Mouse (Mus musculus) splenic B cell, adult 2 months (primary cell): Measurements from ENCODE around the gene Abr.

ENCODE experiments used
- DNase-seq: peaks from one replicate; pipeline ENCODE4 v3.0.0-alpha.2; 2011; ENCODE audit warnings: low read depth, low spot score
- H3K27me3 ChIP-seq: 2 replicates; pipeline ENCODE4 v1.6.1; 2012; ENCODE audit warnings: mild to moderate bottlenecking, low read length, moderate library complexity, mixed read lengths; ENCODE audit not compliant: control insufficient read depth, poor library complexity, insufficient read depth, severe bottlenecking
- H3K36me3 ChIP-seq: 2 replicates; pipeline ENCODE4 v1.6.1; 2012; ENCODE audit warnings: mild to moderate bottlenecking, low read length, moderate library complexity, mixed read lengths; ENCODE audit not compliant: control insufficient read depth, poor library complexity, insufficient read depth, severe bottlenecking

Gene Abr

DNA sequence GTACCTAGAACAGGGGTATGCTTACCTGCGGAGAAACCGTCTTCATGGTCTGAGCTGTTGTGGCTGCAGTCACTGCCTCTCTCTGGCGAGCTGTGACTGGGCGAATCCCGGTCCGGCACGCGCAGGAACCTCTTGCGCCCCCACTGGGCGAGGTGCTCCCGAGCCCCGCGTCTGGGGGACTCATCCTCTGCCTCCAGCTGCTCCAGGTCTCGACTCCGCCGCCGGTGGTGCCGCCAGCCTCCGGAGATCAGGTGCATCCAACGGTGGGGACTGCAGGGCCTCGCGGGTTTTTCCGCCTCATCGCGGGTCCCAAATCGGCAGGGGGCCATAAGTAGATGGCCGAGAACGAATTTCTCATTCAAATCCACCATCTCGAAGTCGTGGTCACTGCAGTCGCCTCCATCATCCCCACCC lies at the start of gene Abr:
Gene Abr (minus strand): TSS at position 163 of the 414 bp plus-strand sequence.
- DNase-seq: no peak
- Histone ChIP-seq H3K36me3 (no peaks in the 10 kb centered on the region), H3K27me3 (peaks cover 3% of the 10 kb centered on the region; the same call in 1 of the 2 replicates)

DNA sequence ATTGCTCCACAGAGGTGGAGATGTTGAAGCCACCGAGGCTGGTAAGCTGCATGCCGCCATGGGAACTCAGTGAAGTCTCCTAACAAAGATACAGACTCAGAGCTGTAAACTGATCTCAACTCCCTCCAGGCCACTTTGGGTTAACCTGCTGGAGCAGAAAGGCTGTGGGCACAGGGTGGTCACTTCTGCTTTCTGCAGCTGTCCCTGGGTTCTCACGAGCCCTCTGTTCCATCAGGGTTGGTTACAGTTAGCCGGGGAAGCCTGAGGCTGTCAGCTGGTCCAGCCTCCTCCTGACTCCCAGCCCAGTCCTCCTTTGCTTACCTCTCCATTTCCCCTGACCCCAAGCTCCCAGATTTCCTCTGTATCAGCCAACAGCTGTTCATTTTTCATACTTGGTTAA lies 45.7 kb upstream of the Abr start:
- Histone ChIP-seq H3K36me3 (no peaks in the 10 kb centered on the region), H3K27me3 (no peaks in the 10 kb centered on the region; the same call in none of the 2 replicates)
- DNase-seq: no peak

DNA sequence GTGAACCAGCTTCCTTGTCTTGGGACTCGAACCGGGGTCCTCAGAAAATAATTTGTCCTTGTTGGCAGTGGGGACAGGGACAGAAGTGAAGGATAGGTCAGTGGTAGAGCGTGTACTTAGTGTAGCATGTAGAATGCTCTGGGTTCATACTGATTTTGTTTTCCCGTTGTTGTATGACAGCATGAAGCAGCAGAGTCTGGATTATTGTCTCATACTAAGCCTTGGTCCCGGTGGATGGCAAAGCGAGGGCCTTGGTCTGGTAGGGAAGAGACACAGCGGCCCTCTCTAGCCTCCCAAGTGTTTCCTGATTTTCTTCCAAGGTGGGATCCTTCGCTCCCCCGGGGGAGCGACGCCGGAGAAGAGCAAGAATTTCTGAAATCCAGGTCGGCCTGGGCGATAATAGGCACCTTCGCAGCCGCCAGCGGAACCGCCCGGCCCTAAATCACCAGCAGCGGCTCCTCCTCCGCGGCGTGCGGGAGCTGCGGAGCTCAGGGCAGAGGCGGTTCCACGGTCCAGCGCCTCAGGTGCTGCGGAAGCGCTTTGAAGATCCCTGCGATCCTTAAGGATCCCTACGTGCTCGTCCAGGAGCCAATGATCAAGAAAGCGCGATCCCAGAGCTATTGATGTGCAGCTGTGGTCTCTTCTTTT lies 44.0 kb upstream of the Abr start:
- DNase-seq: no peak

DNA sequence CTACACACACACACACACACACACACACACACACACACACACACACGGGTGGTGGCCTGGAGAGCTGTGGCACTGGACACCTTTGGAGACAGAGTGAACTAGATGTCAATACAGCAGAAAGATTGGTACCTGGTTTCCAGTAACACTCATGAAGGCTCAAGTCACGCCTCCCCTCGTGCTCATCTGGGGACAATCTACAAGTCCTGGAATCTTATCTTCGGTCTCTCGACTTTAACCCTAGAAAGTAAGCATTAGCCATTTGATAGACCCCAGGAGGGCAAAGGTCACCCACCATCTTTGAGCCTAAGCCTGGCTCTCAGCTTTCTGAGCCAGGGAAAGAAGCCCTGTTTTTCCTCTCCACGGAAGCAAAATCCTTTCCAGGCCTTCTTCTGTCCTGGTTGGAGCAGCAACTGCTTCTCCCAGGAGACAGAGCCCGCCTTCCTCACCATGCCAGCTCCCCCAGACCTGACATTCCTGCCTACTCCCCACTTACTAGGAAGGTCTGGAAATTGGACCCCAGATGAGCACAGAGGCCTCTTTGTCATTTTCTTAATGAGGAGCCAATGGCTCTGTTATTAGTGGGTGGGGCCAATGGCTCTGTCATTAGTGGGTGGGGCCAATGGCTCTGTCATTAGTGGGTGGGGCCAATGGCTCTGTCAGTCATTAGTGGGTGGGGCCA lies 39.8 kb upstream of the Abr start:
- no peaks in the 10 kb centered on the region; the same call in 1 of the 2 replicates for H3K27me3 ChIP-seq
- DNase-seq: no peak
- H3K36me3 ChIP-seq: no peaks in the 10 kb centered on the region

More for the DNA sequence above, 44.0 kb upstream of the Abr start:
- Histone ChIP-seq H3K27me3 (no peaks in the 10 kb centered on the region; the same call in none of the 2 replicates), H3K36me3 (no peaks in the 10 kb centered on the region)

DNA sequence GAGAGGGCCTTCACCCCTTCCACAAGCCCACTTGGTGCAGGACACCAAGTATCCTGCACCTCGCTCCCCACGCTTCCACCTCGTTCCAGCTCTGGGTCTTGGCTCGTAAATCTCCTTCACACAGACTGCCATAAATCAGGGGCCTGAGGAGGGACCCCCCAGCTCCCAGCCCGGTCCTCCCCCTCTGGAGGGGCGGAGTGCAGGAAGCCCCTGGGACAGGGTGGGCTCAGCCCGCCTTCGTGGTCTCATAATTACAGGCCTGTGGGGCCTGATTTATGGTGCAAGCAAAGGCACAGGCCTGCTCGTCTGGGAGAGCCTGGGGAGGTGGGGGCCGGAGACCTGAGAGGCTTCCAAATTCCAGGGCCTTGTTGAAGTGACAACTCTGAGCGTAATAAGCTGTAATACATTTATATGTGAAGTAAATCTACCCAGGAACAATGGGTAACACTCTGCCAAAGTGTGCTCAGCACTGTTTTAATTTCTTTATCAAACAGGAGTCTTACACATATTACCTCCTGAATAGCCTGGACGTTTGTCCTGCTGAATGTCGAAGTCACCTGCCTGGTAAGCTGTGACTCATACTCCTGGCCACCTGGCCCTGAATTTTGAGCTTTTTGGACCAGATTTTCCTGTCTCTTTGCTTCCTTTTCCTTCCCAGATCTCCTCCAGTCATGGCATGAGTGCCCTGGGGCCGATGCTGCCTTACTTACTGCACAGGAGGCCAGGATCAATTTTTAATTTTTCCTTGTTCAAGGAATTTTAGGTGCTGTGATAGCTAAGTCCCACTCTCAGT lies 37.2 kb upstream of the Abr start:
- H3K27me3 ChIP-seq: no peaks in the 10 kb centered on the region
- H3K36me3 ChIP-seq: no peaks in the 10 kb centered on the region
- no peak for DNase-seq

DNA sequence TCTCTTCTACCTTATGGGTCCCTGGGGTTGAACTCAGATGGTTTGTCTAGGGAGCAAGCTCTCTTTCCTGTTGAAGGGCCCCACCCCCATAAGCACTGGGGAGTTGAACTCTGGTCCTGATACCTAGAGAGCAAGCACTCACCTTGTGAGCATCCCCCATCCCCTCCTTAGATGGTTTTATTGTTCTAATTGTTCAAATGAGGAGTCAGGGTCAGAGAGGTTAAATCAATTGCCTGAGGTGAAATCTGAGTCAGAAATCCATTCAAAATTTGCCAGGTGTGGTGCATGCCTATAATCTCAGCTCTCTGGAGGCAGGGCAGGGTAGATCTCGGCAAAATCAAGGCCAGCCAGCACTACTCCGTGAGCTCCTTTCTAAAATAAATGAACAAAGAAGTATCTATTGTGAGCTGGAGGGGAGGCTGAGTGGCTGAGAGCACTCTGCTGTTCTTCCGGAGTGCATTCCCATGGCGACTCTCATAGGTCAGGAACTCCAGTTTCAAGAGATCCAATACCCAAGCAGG lies 35.4 kb upstream of the Abr start:
- DNase-seq: no peak
- Histone ChIP-seq H3K36me3 (no peaks in the 10 kb centered on the region), H3K27me3 (no peaks in the 10 kb centered on the region)

DNA sequence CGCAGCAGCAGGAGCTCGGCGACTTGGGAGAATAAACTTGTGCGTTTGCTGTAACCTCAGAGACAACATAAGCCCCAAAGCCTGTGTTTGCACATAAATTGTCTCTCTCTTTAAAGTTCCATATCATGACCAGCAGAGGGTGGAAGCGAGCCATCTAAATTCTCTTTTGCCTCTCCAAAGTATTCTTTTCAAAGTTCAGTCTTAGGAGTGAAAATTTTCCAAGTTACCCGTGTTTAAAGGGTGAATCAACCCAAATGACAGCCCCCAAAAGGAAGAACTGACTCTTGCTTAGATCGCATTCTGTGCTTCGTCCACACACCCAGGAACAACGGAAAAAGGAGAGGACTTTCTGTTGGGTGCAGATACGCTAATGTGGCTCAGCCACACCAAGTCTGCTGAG lies 33.0 kb upstream of the Abr start:
- no peaks in the 10 kb centered on the region for H3K27me3 ChIP-seq
- H3K36me3 ChIP-seq: no peaks in the 10 kb centered on the region
- peak; percentile 26 for DNase-seq

DNA sequence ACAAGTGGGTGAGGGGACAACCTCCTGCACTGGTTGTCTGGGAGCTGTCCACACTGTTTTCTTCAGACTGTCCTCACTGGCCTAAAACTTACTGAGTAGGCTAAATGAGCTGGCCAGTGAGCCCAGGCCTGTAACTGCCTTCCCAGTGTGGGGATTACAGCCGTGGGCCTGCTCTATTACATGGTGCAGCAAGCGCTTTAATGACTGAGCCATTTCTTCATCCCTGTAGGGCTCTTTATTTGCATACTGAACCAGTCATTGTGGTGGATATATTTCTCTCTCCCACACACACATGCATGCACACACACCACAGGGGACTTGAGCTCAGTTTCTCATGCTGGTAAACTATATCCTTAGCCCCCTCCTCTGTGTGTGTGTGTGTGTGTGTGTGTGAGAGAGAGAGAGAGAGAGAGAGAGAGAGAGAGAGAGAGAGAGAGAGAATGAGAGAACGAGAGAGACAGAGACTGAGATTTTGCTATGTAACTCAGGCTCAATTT lies 30.8 kb upstream of the Abr start:
- Histone ChIP-seq H3K27me3 (no peaks in the 10 kb centered on the region), H3K36me3 (no peaks in the 10 kb centered on the region)
- DNase-seq: no peak

DNA sequence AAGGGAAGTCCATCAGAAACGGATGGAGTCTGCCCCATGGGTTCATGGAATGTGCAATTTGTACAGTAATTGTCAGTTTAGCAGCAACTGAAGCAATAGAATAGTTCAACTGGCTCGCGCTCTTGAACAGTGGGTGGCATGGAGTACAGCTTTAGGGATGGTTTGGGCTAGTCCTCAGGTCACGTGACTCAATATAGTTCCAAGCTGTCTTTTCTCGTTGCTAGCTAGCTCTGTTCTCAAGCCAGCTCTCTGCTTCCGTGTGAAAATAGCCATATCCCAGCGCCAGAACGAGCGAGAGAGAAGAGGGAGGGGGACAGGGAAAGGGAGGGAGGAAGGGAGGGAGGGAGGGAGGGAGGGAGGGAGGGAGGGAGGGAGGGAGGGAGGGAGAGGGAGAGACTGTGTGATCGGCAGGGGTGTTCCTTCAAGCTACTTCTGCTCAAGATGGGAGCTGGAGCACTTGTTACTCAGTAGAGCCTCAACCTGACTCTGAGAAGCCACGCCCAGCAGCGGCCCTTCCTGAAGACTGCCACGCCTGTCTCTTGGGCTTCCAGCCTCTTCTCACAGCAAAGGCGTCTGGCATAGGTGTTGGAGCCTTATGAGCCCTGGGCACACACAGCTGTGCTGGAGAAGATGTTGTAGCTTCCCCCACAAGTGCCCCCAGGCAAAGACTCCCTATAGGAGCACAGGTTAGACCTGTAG lies 28.9 kb upstream of the Abr start:
- no peak for DNase-seq
- no peaks in the 10 kb centered on the region for H3K36me3 ChIP-seq
- no peaks in the 10 kb centered on the region for H3K27me3 ChIP-seq

DNA sequence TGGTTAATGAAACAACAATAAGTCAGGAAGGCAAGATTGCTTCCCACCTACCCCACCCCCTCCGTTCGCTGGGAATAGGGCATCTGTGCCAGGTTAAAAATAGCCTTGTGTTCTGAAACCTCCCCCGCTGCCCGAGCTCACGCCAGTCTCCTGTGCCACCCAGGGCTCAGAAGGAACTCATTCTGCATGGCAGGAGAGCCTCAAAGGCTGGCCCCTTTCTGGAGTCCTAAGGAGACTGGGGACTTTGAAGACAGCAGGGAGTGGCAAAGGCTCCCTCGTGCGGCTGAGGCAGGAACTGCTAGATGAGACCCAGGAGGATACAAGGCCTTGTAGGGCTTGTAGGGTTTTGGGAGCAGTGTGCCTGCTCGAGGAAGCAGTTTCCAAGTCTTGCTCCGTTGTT lies 25.4 kb upstream of the Abr start:
- H3K27me3 ChIP-seq: no peaks in the 10 kb centered on the region
- DNase-seq: peak; percentile 81
- no peaks in the 10 kb centered on the region for H3K36me3 ChIP-seq

DNA sequence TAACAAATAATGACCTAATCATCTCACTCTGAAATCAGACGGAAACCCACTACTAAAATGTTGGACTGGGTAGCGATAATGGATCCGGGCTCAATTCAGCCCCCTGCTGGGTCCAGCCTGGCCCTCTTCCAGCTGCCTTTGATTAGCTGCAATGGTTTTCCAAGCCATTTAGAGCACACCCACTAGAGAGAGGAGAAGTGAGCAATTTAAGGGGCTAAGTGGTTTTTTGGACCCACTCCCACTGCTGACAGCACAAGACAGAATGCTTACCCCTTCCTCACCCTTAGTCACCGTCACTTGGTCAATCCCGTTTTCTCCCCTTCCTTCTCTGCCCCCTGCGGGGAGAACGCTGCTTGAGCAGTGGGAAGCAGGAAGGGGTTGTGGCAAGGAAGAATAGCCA lies 24.9 kb upstream of the Abr start:
- no peak for DNase-seq
- Histone ChIP-seq H3K36me3 (no peaks in the 10 kb centered on the region), H3K27me3 (no peaks in the 10 kb centered on the region)

DNA sequence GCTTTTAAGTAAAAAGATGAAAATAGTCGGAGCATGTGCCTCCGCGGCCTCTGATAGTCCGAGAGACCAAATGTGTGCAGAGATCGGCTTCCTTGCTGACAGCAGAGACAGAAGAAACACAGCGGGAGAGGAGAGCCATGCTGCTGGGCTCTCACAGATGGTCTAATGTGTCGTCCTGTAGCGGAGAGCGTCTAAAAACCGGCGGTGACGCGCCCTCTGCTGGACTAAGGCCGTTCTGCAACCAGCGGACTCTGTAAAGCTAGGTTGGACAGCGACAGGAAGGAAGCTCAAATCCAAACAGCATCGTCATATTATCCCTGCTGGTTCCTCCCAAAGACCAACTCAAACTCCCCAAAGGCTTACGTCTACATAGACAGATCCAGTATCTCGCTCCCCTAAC lies 23.8 kb upstream of the Abr start:
- DNase-seq: peak; percentile 86
- no peaks in the 10 kb centered on the region for H3K36me3 ChIP-seq
- no peaks in the 10 kb centered on the region for H3K27me3 ChIP-seq

DNA sequence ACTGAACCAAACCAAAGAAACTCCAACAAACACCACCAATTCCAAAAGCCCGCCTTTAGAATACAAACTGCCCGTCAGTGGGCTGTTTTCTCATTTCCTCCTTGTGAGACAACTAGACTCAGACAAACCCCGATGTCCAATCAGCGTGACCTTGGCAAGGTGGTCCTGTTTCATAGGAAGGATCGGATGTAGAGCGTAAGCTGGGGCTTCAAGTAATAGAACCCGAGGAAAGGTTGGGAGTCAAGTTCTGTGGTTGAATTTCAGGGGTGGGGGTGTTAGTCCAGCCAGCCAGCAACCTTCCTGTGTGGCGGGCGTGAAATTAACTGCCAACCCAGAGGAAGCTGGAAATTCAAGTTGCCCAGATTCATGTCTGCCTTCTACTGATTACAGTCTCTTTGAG lies 22.9 kb upstream of the Abr start:
- DNase-seq: no peak
- peaks cover 2% of the 10 kb centered on the region; the same call in 1 of the 2 replicates for H3K27me3 ChIP-seq
- no peaks in the 10 kb centered on the region for H3K36me3 ChIP-seq

DNA sequence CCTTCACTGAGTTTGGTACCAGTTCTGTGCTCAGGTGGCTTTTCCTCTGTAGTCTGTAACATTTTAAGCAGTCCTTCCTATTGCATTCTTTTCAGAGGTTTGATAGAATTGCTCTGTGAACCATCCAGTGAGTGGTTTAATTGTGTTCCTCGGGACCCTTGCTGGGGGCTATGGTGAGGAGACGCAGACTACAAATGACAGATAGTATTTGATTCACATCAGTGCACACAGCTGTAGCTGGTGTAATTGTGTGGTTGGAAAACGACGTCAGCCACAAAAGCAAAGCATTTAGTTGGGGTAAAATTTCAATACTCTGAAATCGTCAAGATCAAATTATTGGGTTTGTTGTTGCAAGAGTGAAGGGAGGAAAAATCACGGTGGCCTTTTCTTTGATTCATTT lies 22.1 kb upstream of the Abr start:
- H3K36me3 ChIP-seq: no peaks in the 10 kb centered on the region
- peaks cover 2% of the 10 kb centered on the region; the same call in 1 of the 2 replicates for H3K27me3 ChIP-seq
- no peak for DNase-seq
